Mouse (Mus musculus) hindbrain, embryonic 16.5 days (tissue): ENCODE measurements around the gene Gadd45g. TPM values are rescaled to one million over a fixed set of nuclear protein-coding genes. Genes with fewer than 3 reads are reported as not detected.

ENCODE experiments used
- ATAC-seq: fragments of 200-750 bp; cut with Nextera tagmentation; 2 replicates; pipeline ENCODE4 v1.8.0; 2017; ENCODE audit warnings: moderate TSS enrichment, moderate library complexity
- H3K27ac ChIP-seq: fragments of 300-500 bp; sonication (generic); 2 replicates; pipeline ENCODE4 v1.5.1; 2014; ENCODE audit warnings: low read depth, mild to moderate bottlenecking, control low read depth, low read length, moderate library complexity
- H3K27me3 ChIP-seq: fragments of 300-500 bp; sonication (generic); replicated peaks from 2 replicates; pipeline ENCODE4 v1.6.1; 2014; ENCODE audit warnings: low read length; ENCODE audit not compliant: control insufficient read depth, insufficient read depth
- H3K36me3 ChIP-seq: fragments of 300-500 bp; sonication (generic); 2 replicates; pipeline ENCODE4 v1.6.1; 2014; ENCODE audit warnings: mild to moderate bottlenecking, low read length, moderate library complexity, mixed read lengths; ENCODE audit not compliant: control insufficient read depth, insufficient read depth
- H3K4me1 ChIP-seq: fragments of 300-500 bp; sonication (generic); 2 replicates; pipeline ENCODE4 v1.6.1; 2014; ENCODE audit warnings: low read depth, low read length; ENCODE audit not compliant: control insufficient read depth, insufficient read depth
- H3K4me2 ChIP-seq: fragments of 300-500 bp; sonication (generic); 2 replicates; pipeline ENCODE4 v1.6.1; 2014; ENCODE audit warnings: mild to moderate bottlenecking, low read length, control low read depth, moderate library complexity
- H3K4me3 ChIP-seq: fragments of 300-500 bp; sonication (generic); 2 replicates; pipeline ENCODE4 v1.5.1; 2014; ENCODE audit warnings: mild to moderate bottlenecking, low read length, control low read depth, moderate library complexity
- H3K9ac ChIP-seq: fragments of 300-500 bp; sonication (generic); 2 replicates; pipeline ENCODE4 v1.6.1; 2014; ENCODE audit warnings: low read depth, mild to moderate bottlenecking, control low read depth, low read length, moderate library complexity
- H3K9me3 ChIP-seq: fragments of 300-500 bp; sonication (generic); 2 replicates; pipeline ENCODE4 v1.6.1; 2014; ENCODE audit warnings: mild to moderate bottlenecking, low read length, moderate library complexity; ENCODE audit not compliant: control insufficient read depth
- WGBS: fragments of 180-500 bp; shearing (Covaris S2); extraction: QIAGEN DNeasy Blood & Tissue Kit; methylation state at CpG from one replicate; pipeline ENCODE4 v1.1.7; 2014; 5-methylcytosine and 5-hydroxymethylcytosine counted together
- polyA plus RNA-seq: library from polyadenylated mRNA; unstranded; fragments of >200 nt; fragmentation: Nextera tagmentation; extraction: Ambion mirVana; gene quantifications from 2 replicates; pipeline ENCODE4 v1.2.1, GENCODE M21; 2015

Gadd45g gene
- polyA plus RNA-seq, 1 experiment from 2014 or later, result 46.4 TPM

GRCm38 (mm10) chr13:51847979-51848480 lies 1.6 kb downstream of the Gadd45g start:
- H3K9ac ChIP-seq, result peak overlapping the region; percentile 79
- peaks cover 3% of the 10 kb centered on the region for H3K27me3 ChIP-seq
- 1% methylated on average over 31 of the region's 31 CpGs for WGBS
- peak; percentile 53 for ATAC-seq
- peak overlapping the region; percentile 68 for H3K4me3 ChIP-seq
- no peaks in the 10 kb centered on the region for H3K9me3 ChIP-seq
- no peaks in the 10 kb centered on the region for H3K36me3 ChIP-seq
- H3K4me1 ChIP-seq, result peaks cover 24% of the 10 kb centered on the region
- peak overlapping the region; percentile 83 for H3K27ac ChIP-seq
- H3K4me2 ChIP-seq, result peak overlapping the region; percentile 96

DNA sequence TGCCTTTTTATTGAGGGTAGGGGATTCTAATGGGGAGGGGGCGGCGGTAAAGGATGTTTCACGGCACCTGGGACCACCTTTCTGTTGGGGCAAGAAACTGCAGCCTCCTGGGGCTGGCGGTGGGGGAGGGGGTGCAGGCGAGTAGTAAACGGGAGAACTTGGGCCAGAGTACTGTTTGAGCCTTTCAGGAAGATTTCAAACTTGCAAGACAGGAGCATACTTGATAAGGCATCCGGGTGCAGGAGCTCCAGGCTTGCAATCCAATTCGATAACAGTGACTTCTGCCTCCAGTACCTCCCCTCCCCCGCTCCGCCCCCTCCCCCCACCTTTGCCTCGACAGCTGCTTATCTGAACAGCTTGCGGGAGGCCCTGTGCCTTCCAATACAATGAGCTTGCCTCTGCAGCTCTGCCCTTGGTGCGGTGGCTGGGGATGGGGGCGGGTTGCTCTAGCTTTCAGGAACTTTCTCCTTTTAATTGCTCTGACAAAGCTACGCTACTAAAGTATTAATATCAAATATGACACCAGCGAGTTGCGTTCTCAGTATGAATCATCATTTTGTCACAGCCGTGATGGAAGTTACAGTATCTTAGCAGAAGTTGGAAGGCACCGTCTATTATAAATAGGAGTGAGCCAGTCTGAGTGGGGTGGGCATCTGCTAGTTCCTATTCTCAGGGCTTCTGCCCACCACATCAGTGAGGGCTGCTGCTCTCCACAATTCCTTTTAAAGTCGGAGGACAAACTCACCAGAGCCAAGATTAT lies 2.2 kb downstream of the Gadd45g start:
- H3K9me3 ChIP-seq, result no peaks in the 10 kb centered on the region
- H3K36me3 ChIP-seq, result no peaks in the 10 kb centered on the region
- peak overlapping the region; percentile 79 for H3K9ac ChIP-seq
- peaks cover 30% of the 10 kb centered on the region for H3K4me1 ChIP-seq
- H3K4me3 ChIP-seq, result peak overlapping the region; percentile 68
- under 1% methylated on average over 20 of the region's 20 CpGs for WGBS
- H3K4me2 ChIP-seq, result peak overlapping the region; percentile 96
- ATAC-seq, result no peak
- H3K27ac ChIP-seq, result peak overlapping the region; percentile 83
- no peaks in the 10 kb centered on the region; the same call in 1 of the 2 replicates for H3K27me3 ChIP-seq

GRCm38 (mm10) chr13:51849241-51850033 lies 3.0 kb downstream of the Gadd45g start:
- peaks cover 32% of the 10 kb centered on the region for H3K4me1 ChIP-seq
- no peaks in the 10 kb centered on the region for H3K36me3 ChIP-seq
- H3K27me3 ChIP-seq, result no peaks in the 10 kb centered on the region; the same call in 1 of the 2 replicates
- H3K9me3 ChIP-seq, result no peaks in the 10 kb centered on the region
- peak overlapping the region; percentile 83 for H3K27ac ChIP-seq
- WGBS, result 5% methylated on average over 24 of the region's 25 CpGs
- peak overlapping the region; percentile 96 for H3K4me2 ChIP-seq
- H3K4me3 ChIP-seq, result peak overlapping the region; percentile 68
- no peak overlapping the region; the same call in none of the 2 replicates for H3K9ac ChIP-seq
- ATAC-seq, result no peak

- no peaks in the 10 kb centered on the region for H3K9me3 ChIP-seq
- H3K27ac ChIP-seq, result no peak overlapping the region
- no peak for ATAC-seq
- no peak overlapping the region for H3K4me3 ChIP-seq
- no peak overlapping the region for H3K4me2 ChIP-seq
- H3K4me1 ChIP-seq, result peaks cover 32% of the 10 kb centered on the region
- no peaks in the 10 kb centered on the region for H3K36me3 ChIP-seq
- no peak overlapping the region for H3K9ac ChIP-seq
- 71% methylated on average over 1 of the region's 1 CpGs for WGBS
- no peaks in the 10 kb centered on the region; the same call in 1 of the 2 replicates for H3K27me3 ChIP-seq
These were observed 4.1 kb downstream of the Gadd45g start for GRCm38 (mm10) chr13:51850565-51850964.

DNA sequence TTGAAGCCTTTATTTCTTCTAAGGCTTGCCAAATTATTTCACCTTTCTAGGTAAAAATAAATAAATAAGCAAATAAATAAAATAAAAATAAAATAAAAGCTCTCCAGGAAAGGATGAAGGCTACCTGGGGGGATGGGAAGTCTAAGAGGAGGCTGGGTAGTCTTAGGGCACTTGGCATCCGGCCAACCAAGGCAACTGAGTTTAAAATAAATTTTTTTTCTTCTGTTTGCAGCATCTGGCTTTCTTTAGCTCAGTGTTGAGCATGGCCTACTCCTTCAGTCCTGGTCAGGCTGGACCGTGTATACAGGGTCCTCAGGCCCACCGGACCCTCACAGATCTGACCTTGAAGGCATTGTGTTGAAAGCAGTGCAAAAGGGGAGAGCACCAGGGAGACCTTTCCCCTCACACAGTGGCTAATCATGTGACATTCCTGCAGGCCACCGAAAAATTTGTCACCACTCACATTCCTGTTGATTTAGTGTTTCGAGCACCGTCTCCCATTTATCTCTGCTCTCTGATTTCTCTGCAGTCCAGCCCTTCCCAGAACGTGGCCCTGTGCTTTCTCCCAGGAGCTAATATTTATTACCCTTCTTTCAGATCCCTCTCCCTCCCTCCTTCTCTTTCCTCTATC lies 6.2 kb downstream of the Gadd45g start:
- Histone ChIP-seq H3K4me3 (no peak overlapping the region), H3K36me3 (no peaks in the 10 kb centered on the region), H3K27ac (no peak overlapping the region), H3K4me2 (no peak overlapping the region), H3K9me3 (no peaks in the 10 kb centered on the region), H3K27me3 (no peaks in the 10 kb centered on the region; the same call in 1 of the 2 replicates), H3K9ac (no peak overlapping the region), H3K4me1 (peaks cover 28% of the 10 kb centered on the region)
- ATAC-seq, result no peak
- 36% methylated on average over 7 of the region's 7 CpGs for WGBS

GRCm38 (mm10) chr13:51853301-51854243 lies 7.1 kb downstream of the Gadd45g start:
- peak; percentile 41 for ATAC-seq
- Histone ChIP-seq H3K4me3 (no peak overlapping the region), H3K9ac (peak overlapping the region; percentile 19; the same call in 1 of the 2 replicates), H3K9me3 (no peaks in the 10 kb centered on the region), H3K27me3 (no peaks in the 10 kb centered on the region; the same call in 1 of the 2 replicates), H3K4me1 (peaks cover 23% of the 10 kb centered on the region), H3K36me3 (no peaks in the 10 kb centered on the region), H3K27ac (no peak overlapping the region), H3K4me2 (no peak overlapping the region)
- 18% methylated on average over 16 of the region's 16 CpGs for WGBS

- H3K27me3 ChIP-seq, result no peaks in the 10 kb centered on the region; the same call in 1 of the 2 replicates
These were observed 9.1 kb downstream of the Gadd45g start for GRCm38 (mm10) chr13:51855584-51855983.

DNA sequence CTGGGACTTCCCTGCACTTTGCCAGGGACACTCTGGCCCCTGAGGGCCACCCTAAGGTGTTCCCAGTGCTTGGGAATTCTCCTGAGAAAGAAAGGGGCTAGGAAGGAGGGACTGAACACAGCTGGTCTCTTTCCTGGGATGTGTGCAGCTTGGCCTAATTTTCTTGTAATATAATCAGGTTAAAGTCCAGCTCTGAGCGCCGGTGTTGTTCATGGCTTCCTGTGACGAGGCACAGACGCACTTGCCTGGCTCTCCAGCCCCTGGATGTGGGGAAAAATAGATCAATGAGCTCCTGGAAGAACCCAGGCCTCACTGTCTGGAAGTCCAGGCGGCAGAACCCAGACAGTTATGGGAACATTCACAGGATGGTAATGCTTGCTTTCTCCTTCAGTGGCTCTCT lies 10.7 kb downstream of the Gadd45g start:
- Histone ChIP-seq H3K4me2 (no peak overlapping the region), H3K27ac (no peak overlapping the region), H3K27me3 (no peaks in the 10 kb centered on the region), H3K36me3 (no peaks in the 10 kb centered on the region), H3K9ac (no peak overlapping the region), H3K4me1 (peaks cover 8% of the 10 kb centered on the region), H3K4me3 (no peak overlapping the region), H3K9me3 (no peaks in the 10 kb centered on the region)
- 79% methylated on average over 5 of the region's 5 CpGs for WGBS
- ATAC-seq, result no peak

More at GRCm38 (mm10) chr13:51855584-51855983, 9.1 kb downstream of the Gadd45g start:
- ATAC-seq, result no peak
- peaks cover 8% of the 10 kb centered on the region for H3K4me1 ChIP-seq
- H3K9me3 ChIP-seq, result no peaks in the 10 kb centered on the region
- no peak overlapping the region for H3K4me3 ChIP-seq
- H3K27ac ChIP-seq, result no peak overlapping the region
- 76% methylated on average over 5 of the region's 5 CpGs for WGBS
- H3K36me3 ChIP-seq, result no peaks in the 10 kb centered on the region
- no peak overlapping the region for H3K9ac ChIP-seq
- H3K4me2 ChIP-seq, result no peak overlapping the region
